Comparison of ENCODE assay signal across 8 mouse cellular contexts in the genomic region with DNA sequence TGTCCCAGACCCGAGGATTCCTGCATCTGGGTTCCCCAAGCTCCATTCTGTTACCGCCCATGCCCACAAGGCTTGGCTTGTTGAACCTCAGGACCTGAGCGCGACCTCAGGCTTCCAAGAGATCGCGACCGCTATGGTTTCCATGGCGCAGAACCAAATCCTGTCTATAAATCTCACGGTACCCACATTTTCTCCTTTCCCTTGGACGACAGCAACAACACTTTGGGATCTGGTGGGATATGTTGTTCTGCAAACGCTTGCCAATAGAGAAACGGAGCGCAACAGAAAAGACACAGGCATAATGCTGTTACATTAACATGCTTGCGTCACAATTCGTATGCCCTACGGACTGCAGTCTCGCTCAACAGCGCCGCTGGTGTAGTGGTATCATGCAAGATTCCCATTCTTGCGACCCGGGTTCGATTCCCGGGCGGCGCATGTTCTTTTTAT. TPM values are rescaled to one million over a fixed set of nuclear protein-coding genes. Genes with fewer than 3 reads are reported as not detected.
DNase-seq lines count a peak whose midpoint lies in the region; ATAC-seq lines count a peak whose summit lies in the region.

A gene (plus strand): TSS at position 354 of the 450 bp plus-strand sequence.

- WGBS in hindbrain, embryonic 13.5 days = under 1% methylated on average over 25 of the region's 25 CpGs

- H3K36me3 ChIP-seq in hindbrain, embryonic 13.5 days = peaks cover 21% of the 10 kb centered on the region

- peak within 1 kb of the TSS; percentile 87 for H3K9ac ChIP-seq in hindbrain, embryonic 13.5 days

- peak; percentile 91 for DNase-seq in T-cell, adult 2 months (ENCODE audit: low spot score)
- DNase-seq in cerebellum, postnatal 25 days = peak; percentile 96
- DNase-seq in frontal cortex, postnatal 25 days (ENCODE audit: low spot score in 2 of 2) = peak; percentile 100
- peak; percentile 98 to 99 for DNase-seq in layer of hippocampus, postnatal 14 days (ENCODE audit: low spot score in 2 of 2)
- peak; percentile 94 for DNase-seq in lung, postnatal 10 days
- peak; percentile 95 for DNase-seq in ovary, postnatal 14 days (ENCODE audit: low spot score)
- DNase-seq in thymus, postnatal 10 days (ENCODE audit: low spot score in 2 of 2) = peak; percentile 92 to 96

- H3K4me2 ChIP-seq in hindbrain, embryonic 13.5 days = peak within 1 kb of the TSS; percentile 96

- H3K4me3 ChIP-seq in hindbrain, embryonic 13.5 days = peak within 1 kb of the TSS; percentile 80

- H3K27ac ChIP-seq in hindbrain, embryonic 13.5 days = peak within 1 kb of the TSS; percentile 97

- peaks cover 29% of the 10 kb centered on the region for H3K4me1 ChIP-seq in hindbrain, embryonic 13.5 days (replicated peaks)

- H3K9me3 ChIP-seq in hindbrain, embryonic 13.5 days = no peaks in the 10 kb centered on the region

- peak; percentile 69 for ATAC-seq in hindbrain, embryonic 13.5 days (ENCODE audit: low FRiP score)

- no peaks in the 10 kb centered on the region for H3K27me3 ChIP-seq in hindbrain, embryonic 13.5 days

RNA-seq across cellular contexts. Expression of the gene that starts here (rescaled TPM):
- polyA plus RNA-seq in hindbrain, embryonic 13.5 days (2015; fragmentation: Nextera tagmentation; extraction: Ambion mirVana) = 63.0 and 65.7 TPM in 2 replicates
- total RNA-seq in layer of hippocampus, postnatal 14 days (2021) = 10 to 100 TPM; 39.3 to 44.7 TPM

Comparison
In these comparisons a context has a peak if more than half of its experiments do, and no peak if none do; other contexts are left out.
1. Peak in every context shown above with its lines: DNase-seq, ATAC-seq, H3K4me3 ChIP-seq and H3K27ac ChIP-seq.